Mouse (Mus musculus): ENCODE measurements around the gene Tnfrsf18. TPM values are rescaled to one million over a fixed set of nuclear protein-coding genes. Genes with fewer than 3 reads are reported as not detected.

The Tnfrsf18 gene
- polyA plus RNA-seq, 1 experiment from 2014 or later: 2.7 TPM

GRCm38 (mm10) chr4:156004109-156004508, 21.9 kb upstream of the Tnfrsf18 start:
- H3K27me3 ChIP-seq (replicated peaks; ENCODE audit: control insufficient read depth, insufficient read depth, low read length): no peaks in the 10 kb centered on the region
- no peak overlapping the region for H3K9ac ChIP-seq (ENCODE audit: low read depth, low read length)
- no peak overlapping the region for H3K27ac ChIP-seq (replicated peaks; ENCODE audit: low read depth, low read length)
- no peak overlapping the region for H3K4me3 ChIP-seq (ENCODE audit: low read depth, low read length)
- H3K9me3 ChIP-seq (ENCODE audit: control insufficient read depth, low read length): no peaks in the 10 kb centered on the region
- 87% methylated on average over 3 of the region's 3 CpGs for WGBS
- no peaks in the 10 kb centered on the region for H3K4me1 ChIP-seq (ENCODE audit: control insufficient read depth, insufficient read depth, low read length)
- peaks cover 91% of the 10 kb centered on the region for H3K36me3 ChIP-seq (ENCODE audit: control insufficient read depth, insufficient read depth, low read length)
- no peak for DNase-seq (ENCODE audit: low spot score)
- no peak overlapping the region for H3K4me2 ChIP-seq (ENCODE audit: low read depth, low read length)
- no peak for ATAC-seq (ENCODE audit: low read depth)

- Histone ChIP-seq H3K36me3 (ENCODE audit: control insufficient read depth, insufficient read depth, low read length) (peaks cover 94% of the 10 kb centered on the region), H3K4me2 (ENCODE audit: low read depth, low read length) (no peak overlapping the region), H3K4me1 (ENCODE audit: control insufficient read depth, insufficient read depth, low read length) (no peaks in the 10 kb centered on the region), H3K27me3 (replicated peaks; ENCODE audit: control insufficient read depth, insufficient read depth, low read length) (no peaks in the 10 kb centered on the region), H3K9ac (ENCODE audit: low read depth, low read length) (no peak overlapping the region), H3K4me3 (ENCODE audit: low read depth, low read length) (no peak overlapping the region), H3K27ac (replicated peaks; ENCODE audit: low read depth, low read length) (no peak overlapping the region), H3K9me3 (ENCODE audit: control insufficient read depth, low read length) (no peaks in the 10 kb centered on the region)
- WGBS: 92% methylated on average over 4 of the region's 4 CpGs
- no peak for DNase-seq (ENCODE audit: low spot score)
- no peak for ATAC-seq (ENCODE audit: low read depth)
Measured at GRCm38 (mm10) chr4:156008369-156008768, 17.6 kb upstream of the Tnfrsf18 start.

GRCm38 (mm10) chr4:156013637-156014036, 12.3 kb upstream of the Tnfrsf18 start, which contains the start of gene Tnfrsf4:
Gene Tnfrsf4 (plus strand): TSS chr4:156013843.
- H3K4me1 ChIP-seq (ENCODE audit: control insufficient read depth, insufficient read depth, low read length): no peaks in the 10 kb centered on the region
- H3K9me3 ChIP-seq (ENCODE audit: control insufficient read depth, low read length): no peaks in the 10 kb centered on the region
- no peak within 1 kb of the TSS for H3K9ac ChIP-seq (ENCODE audit: low read depth, low read length)
- no peak for ATAC-seq (ENCODE audit: low read depth)
- no peaks in the 10 kb centered on the region for H3K27me3 ChIP-seq (replicated peaks; ENCODE audit: control insufficient read depth, insufficient read depth, low read length)
- no peak for DNase-seq (ENCODE audit: low spot score)
- H3K36me3 ChIP-seq (ENCODE audit: control insufficient read depth, insufficient read depth, low read length): peaks cover 64% of the 10 kb centered on the region
- H3K27ac ChIP-seq (replicated peaks; ENCODE audit: low read depth, low read length): no peak within 1 kb of the TSS
- WGBS: 85% methylated on average over 8 of the region's 8 CpGs
- H3K4me3 ChIP-seq (ENCODE audit: low read depth, low read length): no peak within 1 kb of the TSS
- H3K4me2 ChIP-seq (ENCODE audit: low read depth, low read length): no peak within 1 kb of the TSS

- Histone ChIP-seq H3K9ac (ENCODE audit: low read depth, low read length) (no peak overlapping the region), H3K4me1 (ENCODE audit: control insufficient read depth, insufficient read depth, low read length) (no peaks in the 10 kb centered on the region), H3K4me2 (ENCODE audit: low read depth, low read length) (no peak overlapping the region), H3K4me3 (ENCODE audit: low read depth, low read length) (no peak overlapping the region), H3K36me3 (ENCODE audit: control insufficient read depth, insufficient read depth, low read length) (peaks cover 58% of the 10 kb centered on the region), H3K27ac (replicated peaks; ENCODE audit: low read depth, low read length) (no peak overlapping the region), H3K27me3 (replicated peaks; ENCODE audit: control insufficient read depth, insufficient read depth, low read length) (no peaks in the 10 kb centered on the region), H3K9me3 (ENCODE audit: control insufficient read depth, low read length) (no peaks in the 10 kb centered on the region)
- DNase-seq (ENCODE audit: low spot score) (no peak), ATAC-seq (ENCODE audit: low read depth) (no peak)
- WGBS: 83% methylated on average over 2 of the region's 2 CpGs
Measured at GRCm38 (mm10) chr4:156014436-156014835, 11.5 kb upstream of the Tnfrsf18 start.

GRCm38 (mm10) chr4:156019771-156020170, 6.2 kb upstream of the Tnfrsf18 start:
- H3K27me3 ChIP-seq (replicated peaks; ENCODE audit: control insufficient read depth, insufficient read depth, low read length): no peaks in the 10 kb centered on the region
- H3K9ac ChIP-seq (ENCODE audit: low read depth, low read length): no peak overlapping the region
- no peak overlapping the region for H3K4me2 ChIP-seq (ENCODE audit: low read depth, low read length)
- H3K4me1 ChIP-seq (ENCODE audit: control insufficient read depth, insufficient read depth, low read length): no peaks in the 10 kb centered on the region
- no peaks in the 10 kb centered on the region for H3K9me3 ChIP-seq (ENCODE audit: control insufficient read depth, low read length)
- peaks cover 16% of the 10 kb centered on the region; the same call in 1 of the 2 replicates for H3K36me3 ChIP-seq (ENCODE audit: control insufficient read depth, insufficient read depth, low read length)
- no peak overlapping the region for H3K27ac ChIP-seq (replicated peaks; ENCODE audit: low read depth, low read length)
- 86% methylated on average over 12 of the region's 12 CpGs for WGBS
- DNase-seq (ENCODE audit: low spot score): no peak
- H3K4me3 ChIP-seq (ENCODE audit: low read depth, low read length): no peak overlapping the region
- ATAC-seq (ENCODE audit: low read depth): no peak

GRCm38 (mm10) chr4:156021381-156021780, 4.6 kb upstream of the Tnfrsf18 start:
- Histone ChIP-seq H3K27ac (replicated peaks; ENCODE audit: low read depth, low read length) (no peak overlapping the region), H3K9ac (ENCODE audit: low read depth, low read length) (no peak overlapping the region)
- 82% methylated on average over 3 of the region's 3 CpGs for WGBS

GRCm38 (mm10) chr4:156021942-156022419, 4.0 kb upstream of the Tnfrsf18 start:
- ATAC-seq (ENCODE audit: low read depth): no peak
- no peaks in the 10 kb centered on the region for H3K9me3 ChIP-seq (ENCODE audit: control insufficient read depth, low read length)
- no peak for DNase-seq (ENCODE audit: low spot score)
- H3K36me3 ChIP-seq (ENCODE audit: control insufficient read depth, insufficient read depth, low read length): 0 out of 2 replicates have a peak, but pooled peaks cover 6% of the 10 kb centered on the region
- H3K27me3 ChIP-seq (replicated peaks; ENCODE audit: control insufficient read depth, insufficient read depth, low read length): no peaks in the 10 kb centered on the region
- H3K4me1 ChIP-seq (ENCODE audit: control insufficient read depth, insufficient read depth, low read length): no peaks in the 10 kb centered on the region
- WGBS: 68% methylated on average over 9 of the region's 9 CpGs
- no peak overlapping the region for H3K27ac ChIP-seq (replicated peaks; ENCODE audit: low read depth, low read length)
- no peak overlapping the region for H3K9ac ChIP-seq (ENCODE audit: low read depth, low read length)
- H3K4me2 ChIP-seq (ENCODE audit: low read depth, low read length): no peak overlapping the region
- H3K4me3 ChIP-seq (ENCODE audit: low read depth, low read length): no peak overlapping the region

More at GRCm38 (mm10) chr4:156021381-156021780, 4.6 kb upstream of the Tnfrsf18 start:
- Histone ChIP-seq H3K4me1 (ENCODE audit: control insufficient read depth, insufficient read depth, low read length) (no peaks in the 10 kb centered on the region), H3K9me3 (ENCODE audit: control insufficient read depth, low read length) (no peaks in the 10 kb centered on the region), H3K4me2 (ENCODE audit: low read depth, low read length) (no peak overlapping the region), H3K36me3 (ENCODE audit: control insufficient read depth, insufficient read depth, low read length) (peaks cover 6% of the 10 kb centered on the region; the same call in 1 of the 2 replicates), H3K27me3 (replicated peaks; ENCODE audit: control insufficient read depth, insufficient read depth, low read length) (no peaks in the 10 kb centered on the region), H3K4me3 (ENCODE audit: low read depth, low read length) (no peak overlapping the region)
- ATAC-seq (ENCODE audit: low read depth): no peak
- DNase-seq (ENCODE audit: low spot score): no peak

GRCm38 (mm10) chr4:156023520-156023919, 2.4 kb upstream of the Tnfrsf18 start:
- H3K27ac ChIP-seq (replicated peaks; ENCODE audit: low read depth, low read length): no peak overlapping the region
- DNase-seq (ENCODE audit: low spot score): no peak
- no peak overlapping the region for H3K4me2 ChIP-seq (ENCODE audit: low read depth, low read length)
- 84% methylated on average over 9 of the region's 9 CpGs for WGBS
- H3K36me3 ChIP-seq (ENCODE audit: control insufficient read depth, insufficient read depth, low read length): peaks cover 19% of the 10 kb centered on the region; the same call in 1 of the 2 replicates
- H3K9ac ChIP-seq (ENCODE audit: low read depth, low read length): no peak overlapping the region
- no peak for ATAC-seq (ENCODE audit: low read depth)
- H3K4me3 ChIP-seq (ENCODE audit: low read depth, low read length): no peak overlapping the region
- no peaks in the 10 kb centered on the region for H3K4me1 ChIP-seq (ENCODE audit: control insufficient read depth, insufficient read depth, low read length)
- no peaks in the 10 kb centered on the region for H3K9me3 ChIP-seq (ENCODE audit: control insufficient read depth, low read length)
- no peaks in the 10 kb centered on the region for H3K27me3 ChIP-seq (replicated peaks; ENCODE audit: control insufficient read depth, insufficient read depth, low read length)

- Histone ChIP-seq H3K27me3 (replicated peaks; ENCODE audit: control insufficient read depth, insufficient read depth, low read length) (no peaks in the 10 kb centered on the region), H3K4me3 (ENCODE audit: low read depth, low read length) (no peak overlapping the region), H3K4me1 (ENCODE audit: control insufficient read depth, insufficient read depth, low read length) (no peaks in the 10 kb centered on the region), H3K4me2 (ENCODE audit: low read depth, low read length) (no peak overlapping the region), H3K36me3 (ENCODE audit: control insufficient read depth, insufficient read depth, low read length) (peaks cover 24% of the 10 kb centered on the region; the same call in 1 of the 2 replicates), H3K9ac (ENCODE audit: low read depth, low read length) (no peak overlapping the region), H3K27ac (replicated peaks; ENCODE audit: low read depth, low read length) (no peak overlapping the region), H3K9me3 (ENCODE audit: control insufficient read depth, low read length) (no peaks in the 10 kb centered on the region)
- DNase-seq (ENCODE audit: low spot score): no peak
- ATAC-seq (ENCODE audit: low read depth): no peak
- 87% methylated on average over 7 of the region's 7 CpGs for WGBS
Measured at GRCm38 (mm10) chr4:156024184-156024583, 1.8 kb upstream of the Tnfrsf18 start.

All from embryonic facial prominence, embryonic 14.5 days (tissue).